Mouse (Mus musculus): Measurements from ENCODE around the gene 2410004P03Rik.

Gene 2410004P03Rik

DNA sequence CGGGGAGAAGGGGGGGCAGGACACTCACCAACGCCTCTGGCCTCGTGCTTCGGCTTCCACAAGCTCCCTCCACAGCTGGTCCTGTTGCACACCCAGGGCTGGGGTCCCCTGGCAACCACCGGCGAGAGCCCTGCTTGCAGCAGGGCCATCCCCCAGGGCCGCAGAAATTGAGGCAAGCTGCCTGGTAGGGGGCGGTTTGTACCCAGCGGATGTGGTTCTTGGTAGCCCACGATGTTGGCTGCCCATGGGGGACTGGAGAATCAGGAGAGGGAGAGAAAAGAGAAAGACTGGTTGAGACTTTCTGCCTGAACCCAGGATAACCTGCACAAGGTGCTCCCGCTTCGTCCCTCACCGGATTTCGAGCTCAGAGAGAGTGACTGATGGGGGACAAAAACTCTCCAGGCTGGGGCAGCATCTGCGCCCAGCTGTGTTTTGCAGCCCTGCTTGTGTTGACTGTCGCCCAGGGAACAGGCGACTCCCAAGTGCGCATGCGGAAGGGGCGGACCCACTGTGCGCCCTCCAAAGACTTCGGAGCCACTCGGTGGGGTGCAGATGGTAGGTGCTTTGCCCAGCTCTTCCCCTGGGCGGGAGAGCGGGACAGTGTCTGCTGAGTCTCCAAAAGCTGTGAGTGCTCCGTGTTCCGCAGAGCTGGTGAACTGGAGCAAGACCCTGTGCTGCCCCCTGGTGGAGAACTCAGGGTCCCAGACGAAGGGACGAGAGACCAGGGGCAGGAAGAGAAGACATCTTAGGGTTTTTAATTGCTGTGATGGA, at the start of gene 2410004P03Rik:
Gene 2410004P03Rik (minus strand): TSS at position 628 of the 771 bp plus-strand sequence.
- DNase-seq (ENCODE audit: extremely low read depth, insufficient read length, low spot score): no peak

- no peak for DNase-seq (ENCODE audit: extremely low read depth, insufficient read length, low spot score)
Measured at GRCm38 (mm10) chr12:17061183-17061722, 49.7 kb upstream of the 2410004P03Rik start.

GRCm38 (mm10) chr12:17058490-17058889, 47.0 kb upstream of the 2410004P03Rik start:
- DNase-seq (ENCODE audit: extremely low read depth, insufficient read length, low spot score): no peak

- no peak for DNase-seq (ENCODE audit: extremely low read depth, insufficient read length, low spot score)
Measured at GRCm38 (mm10) chr12:17057110-17057509, 45.6 kb upstream of the 2410004P03Rik start.

- peak; percentile 70 for DNase-seq (ENCODE audit: extremely low read depth, insufficient read length, low spot score)
Measured at GRCm38 (mm10) chr12:17055766-17056165, 44.2 kb upstream of the 2410004P03Rik start.

- DNase-seq (ENCODE audit: extremely low read depth, insufficient read length, low spot score): no peak
Measured at GRCm38 (mm10) chr12:17054691-17055090, 43.2 kb upstream of the 2410004P03Rik start.

- no peak for DNase-seq (ENCODE audit: extremely low read depth, insufficient read length, low spot score)
Measured at GRCm38 (mm10) chr12:17052673-17053072, 41.1 kb upstream of the 2410004P03Rik start.

- DNase-seq (ENCODE audit: extremely low read depth, insufficient read length, low spot score): no peak
Measured at GRCm38 (mm10) chr12:17051057-17051456, 39.5 kb upstream of the 2410004P03Rik start.

DNA sequence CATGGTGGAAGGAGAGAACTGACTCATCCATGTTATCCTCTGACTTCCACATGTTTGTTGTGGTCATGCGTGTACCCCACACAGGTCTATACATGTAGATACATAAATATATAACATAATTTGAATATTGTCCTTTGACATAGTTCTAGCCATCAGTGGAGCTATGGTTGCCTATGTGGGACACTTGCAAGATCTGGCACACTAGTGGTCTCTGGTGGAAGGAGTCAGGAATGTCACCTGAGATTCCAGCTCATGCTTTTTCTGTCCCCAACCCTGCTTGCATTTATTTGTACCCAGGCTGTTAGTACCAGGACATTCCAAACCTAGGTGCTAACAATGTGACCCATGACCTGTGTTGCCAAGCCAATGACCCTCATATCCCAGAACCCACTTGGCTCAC, 38.3 kb upstream of the 2410004P03Rik start:
- no peak for DNase-seq (ENCODE audit: extremely low read depth, insufficient read length, low spot score)

DNA sequence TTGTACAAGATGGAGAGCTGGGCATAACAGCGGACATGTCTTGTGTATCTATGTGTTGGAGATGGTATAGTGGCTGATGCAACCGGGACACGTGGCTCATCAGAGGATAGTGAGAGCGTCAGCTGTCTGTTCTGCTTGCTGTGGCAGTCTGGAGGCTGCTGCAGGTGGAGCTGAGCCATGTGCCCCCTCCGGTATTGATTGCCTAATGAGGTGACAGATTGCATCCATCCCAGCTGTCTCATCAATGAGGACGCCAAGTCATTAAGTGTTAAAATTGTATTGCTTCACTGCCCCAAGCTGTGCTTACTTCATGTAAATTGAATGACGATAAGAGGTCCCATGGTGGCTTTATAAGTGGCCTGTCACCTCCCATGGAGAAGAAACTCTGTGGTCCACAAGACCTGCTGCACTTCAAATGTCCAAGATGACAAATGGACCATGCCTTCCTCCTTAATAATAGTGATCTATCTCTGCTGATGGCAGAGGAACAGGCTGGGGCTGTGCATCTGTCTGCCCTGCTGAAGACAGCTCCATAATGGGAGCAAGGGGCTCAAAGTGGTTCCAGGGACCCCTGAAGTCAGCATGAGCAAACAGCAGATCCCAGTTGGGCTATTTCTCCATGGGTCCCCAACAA, 37.6 kb upstream of the 2410004P03Rik start:
- no peak for DNase-seq (ENCODE audit: extremely low read depth, insufficient read length, low spot score)

DNA sequence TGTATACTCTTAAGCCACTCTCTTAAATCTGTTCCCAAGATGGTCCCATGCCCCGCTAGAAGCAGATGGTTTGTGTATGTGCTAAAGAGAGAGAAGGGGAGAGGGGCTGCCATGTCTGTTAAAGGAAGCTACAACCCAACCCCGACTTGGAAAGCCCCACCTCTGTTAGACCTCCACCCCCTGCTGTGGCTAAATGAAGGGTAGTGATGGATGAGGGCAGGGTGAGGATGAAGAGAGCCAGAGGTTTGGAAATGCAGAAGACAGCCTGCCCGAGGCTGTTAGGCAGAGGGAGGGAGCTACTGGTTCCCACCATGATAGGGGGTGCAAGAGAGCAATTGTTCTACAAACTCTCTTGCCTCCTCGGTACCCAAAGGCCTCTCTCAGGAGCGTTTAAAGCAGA, 31.8 kb upstream of the 2410004P03Rik start:
- no peak for DNase-seq (ENCODE audit: extremely low read depth, insufficient read length, low spot score)

DNA sequence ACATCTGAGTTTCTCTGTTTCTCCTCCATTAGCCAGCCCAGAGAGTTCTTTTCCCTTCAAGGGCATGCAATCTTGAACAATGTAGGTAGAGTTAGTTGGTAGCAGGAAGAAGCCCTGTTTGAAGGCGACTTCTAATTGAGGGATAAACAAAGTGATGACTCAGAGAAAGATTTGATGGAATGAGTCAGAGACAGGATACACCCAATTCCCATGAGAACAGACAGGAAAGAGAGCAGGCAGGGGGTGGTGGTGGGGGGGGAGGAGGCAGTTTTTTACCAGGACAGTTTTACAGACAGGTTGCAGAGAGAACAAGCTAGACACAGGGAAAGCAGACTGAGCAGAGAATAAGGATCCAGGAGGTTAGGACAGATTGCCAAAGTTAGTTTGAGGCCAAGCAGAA, 29.0 kb upstream of the 2410004P03Rik start:
- peak; percentile 80 for DNase-seq (ENCODE audit: extremely low read depth, insufficient read length, low spot score)

- DNase-seq (ENCODE audit: extremely low read depth, insufficient read length, low spot score): no peak
Measured at GRCm38 (mm10) chr12:17039415-17039814, 27.9 kb upstream of the 2410004P03Rik start.

DNA sequence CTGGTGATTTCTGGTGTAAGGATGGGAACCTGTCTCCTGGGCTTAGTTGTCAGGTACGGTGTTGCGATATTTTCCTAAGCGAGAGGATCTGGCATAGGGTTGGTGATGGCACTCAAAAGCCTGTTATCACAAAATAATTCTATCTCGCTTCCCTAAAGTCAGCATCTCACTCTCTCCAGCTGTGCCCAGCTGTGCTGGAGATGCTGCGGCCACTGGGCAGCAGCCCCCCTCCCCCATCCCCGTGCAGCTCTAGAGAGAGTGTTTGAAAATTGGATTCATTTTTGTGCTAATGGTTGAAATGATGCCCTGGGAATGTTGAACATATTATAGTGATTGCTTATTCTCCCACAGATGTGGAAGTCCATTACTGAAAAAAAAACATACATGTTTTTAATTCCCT, 26.7 kb upstream of the 2410004P03Rik start:
- no peak for DNase-seq (ENCODE audit: extremely low read depth, insufficient read length, low spot score)

DNA sequence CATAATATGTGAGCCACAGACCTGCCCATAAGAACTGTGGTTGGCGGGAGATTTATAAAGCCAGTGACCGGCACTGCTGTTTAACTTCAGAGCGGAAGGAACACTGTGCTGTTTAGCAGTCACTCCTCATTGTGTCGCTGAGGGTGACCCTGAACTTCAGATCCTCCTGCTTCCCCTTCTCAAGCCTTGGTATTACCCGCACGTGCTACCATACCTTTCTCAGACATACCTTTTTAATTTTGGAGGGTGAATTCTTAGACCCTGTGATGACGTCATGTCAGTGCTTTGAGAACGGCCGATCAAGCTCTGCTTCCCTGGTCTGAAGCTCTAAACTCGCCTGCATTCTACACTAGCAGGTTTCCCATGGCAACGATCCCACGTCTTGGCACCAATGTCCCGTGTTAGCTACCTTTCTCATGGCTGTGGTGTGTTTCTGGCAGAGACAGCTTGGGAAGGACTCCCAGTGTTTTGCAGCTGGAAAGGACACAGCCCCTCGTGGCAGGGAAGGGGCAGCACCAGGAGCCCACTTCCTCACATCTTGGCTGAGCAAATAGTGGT, 25.6 kb upstream of the 2410004P03Rik start:
- no peak for DNase-seq (ENCODE audit: extremely low read depth, insufficient read length, low spot score)

- no peak for DNase-seq (ENCODE audit: extremely low read depth, insufficient read length, low spot score)
Measured at GRCm38 (mm10) chr12:17036532-17036931, 25.0 kb upstream of the 2410004P03Rik start.

DNA sequence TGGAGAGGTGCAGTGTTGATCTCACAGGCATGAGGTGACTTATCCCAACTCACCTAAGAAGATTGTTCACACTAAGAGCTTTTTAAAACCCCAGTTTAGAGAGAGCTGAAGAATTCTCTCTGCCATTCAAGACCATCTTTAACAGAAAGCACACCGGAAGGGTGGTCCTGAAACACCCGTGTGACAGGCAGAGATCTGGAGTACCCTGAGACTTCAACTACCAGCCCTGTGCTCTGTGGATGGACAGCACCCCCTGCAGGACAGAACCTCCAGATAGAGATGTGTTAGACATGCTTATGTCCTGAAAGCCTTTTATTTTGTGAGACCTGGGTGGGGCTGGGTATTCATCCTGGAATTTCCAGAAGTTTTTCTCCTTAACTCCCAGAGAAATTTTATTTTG, 23.6 kb upstream of the 2410004P03Rik start:
- no peak for DNase-seq (ENCODE audit: extremely low read depth, insufficient read length, low spot score)

DNA sequence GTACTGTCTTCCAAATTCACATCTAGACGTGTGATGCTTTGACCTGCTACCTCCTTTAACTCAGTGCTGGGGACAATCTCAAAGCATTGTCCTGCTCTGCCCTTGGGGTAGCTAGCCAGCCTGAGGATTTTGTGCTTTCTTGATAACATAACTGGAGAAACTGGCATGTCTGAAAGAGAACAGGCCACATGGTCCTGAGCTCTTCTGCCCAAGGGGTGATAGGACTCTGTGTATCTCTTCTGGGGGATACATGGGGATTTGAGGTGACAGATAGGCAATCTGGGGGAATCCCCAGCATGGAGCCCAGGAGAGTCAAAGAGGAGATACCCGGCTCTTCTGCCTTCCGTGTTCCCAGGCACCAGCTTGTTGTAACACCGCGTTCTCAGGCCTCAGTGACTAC, 23.1 kb upstream of the 2410004P03Rik start:
- no peak for DNase-seq (ENCODE audit: extremely low read depth, insufficient read length, low spot score)

GRCm38 (mm10) chr12:17033464-17033841, 21.9 kb upstream of the 2410004P03Rik start:
- peak; percentile 80 for DNase-seq (ENCODE audit: extremely low read depth, insufficient read length, low spot score)

GRCm38 (mm10) chr12:17032694-17033463, 21.4 kb upstream of the 2410004P03Rik start:
- DNase-seq (ENCODE audit: extremely low read depth, insufficient read length, low spot score): no peak

GRCm38 (mm10) chr12:17024554-17025110, 13.1 kb upstream of the 2410004P03Rik start:
- DNase-seq (ENCODE audit: extremely low read depth, insufficient read length, low spot score): no peak
